ENCODE assay signal across 33 mouse cellular contexts in the genomic region with DNA sequence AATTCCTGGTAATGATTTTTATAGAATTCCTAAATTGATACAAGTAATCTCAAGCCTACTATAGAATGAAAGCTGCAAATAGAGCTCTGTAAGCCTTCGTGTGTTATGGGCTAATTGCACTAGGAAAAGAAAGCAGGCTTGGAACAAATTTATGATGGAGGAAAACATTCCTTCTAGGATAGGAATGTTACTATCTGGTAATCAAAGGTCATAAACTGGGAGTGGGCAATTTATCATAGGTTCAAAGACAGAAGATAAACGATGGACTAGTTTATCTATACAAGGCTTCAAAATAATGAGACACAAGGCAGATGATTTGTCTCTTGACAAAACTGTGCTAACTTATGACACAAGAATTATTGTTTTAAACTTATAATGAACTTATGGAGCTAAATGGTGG. TPM values are rescaled to one million over a fixed set of nuclear protein-coding genes. Genes with fewer than 3 reads are reported as not detected.
"Had no signal": no experiment of that assay in that cellular context is flagged by ENCODE, and none has a peak within 500 bp of the region (broad histone marks: within the 10 kb centered on the region; RNA-seq: fewer than 3 reads in every experiment).

No protein-coding gene starts in this region.

- H3K4me1 ChIP-seq: embryonic facial prominence, embryonic 10.5 days; embryonic facial prominence, embryonic 12.5 days; embryonic facial prominence, embryonic 13.5 days; embryonic facial prominence, embryonic 15.5 days; forebrain, embryonic 10.5 days; forebrain, embryonic 12.5 days; forebrain, embryonic 13.5 days; forebrain, embryonic 15.5 days had no signal

- H3K27ac ChIP-seq: embryonic facial prominence, embryonic 10.5 days; embryonic facial prominence, embryonic 12.5 days; embryonic facial prominence, embryonic 13.5 days; embryonic facial prominence, embryonic 15.5 days; forebrain, embryonic 10.5 days; forebrain, embryonic 12.5 days; forebrain, embryonic 13.5 days; forebrain, embryonic 15.5 days; gastrocnemius, adult 2 months had no signal

- H3K9ac ChIP-seq: embryonic facial prominence, embryonic 12.5 days; embryonic facial prominence, embryonic 13.5 days; embryonic facial prominence, embryonic 15.5 days; forebrain, embryonic 12.5 days; forebrain, embryonic 13.5 days; forebrain, embryonic 15.5 days; forebrain, postnatal 0 days had no signal

- H3K36me3 ChIP-seq: embryonic facial prominence, embryonic 10.5 days; embryonic facial prominence, embryonic 12.5 days; embryonic facial prominence, embryonic 13.5 days; embryonic facial prominence, embryonic 15.5 days; forebrain, embryonic 10.5 days; forebrain, embryonic 12.5 days; forebrain, embryonic 15.5 days had no signal

- DNase-seq: cerebellum, adult 18-20 months; cerebellum, adult 2 months; cerebellum, adult 8-10 months; cerebellum, adult 9-10 months; cerebellum, adult 9-11 months; cerebellum, postnatal 10 days; cerebellum, postnatal 14 days; cerebellum, postnatal 25 days; cerebellum, postnatal 36 days; embryo, embryonic 11 days; forebrain, postnatal 0 days; gastrocnemius, adult 2 months; gastrocnemius, postnatal 10 days; gastrocnemius, postnatal 14 days; gastrocnemius, postnatal 25 days; gastrocnemius, postnatal 36 days had no signal

- H3K4me2 ChIP-seq: embryonic facial prominence, embryonic 12.5 days; embryonic facial prominence, embryonic 13.5 days; embryonic facial prominence, embryonic 15.5 days; forebrain, embryonic 12.5 days; forebrain, embryonic 13.5 days; forebrain, embryonic 15.5 days had no signal

- ATAC-seq: forebrain, embryonic 13.5 days; forebrain, embryonic 14.5 days; forebrain, embryonic 15.5 days; forebrain, embryonic 16.5 days; forebrain, postnatal 0 days had no signal

- H3K9me3 ChIP-seq: embryonic facial prominence, embryonic 10.5 days; embryonic facial prominence, embryonic 12.5 days; embryonic facial prominence, embryonic 13.5 days; embryonic facial prominence, embryonic 15.5 days; forebrain, embryonic 10.5 days; forebrain, embryonic 12.5 days; forebrain, embryonic 13.5 days; forebrain, embryonic 15.5 days had no signal

- H3K4me3 ChIP-seq: embryonic facial prominence, embryonic 10.5 days; embryonic facial prominence, embryonic 12.5 days; embryonic facial prominence, embryonic 13.5 days; embryonic facial prominence, embryonic 15.5 days; erythroblast, embryonic 14.5 days; forebrain, embryonic 10.5 days; forebrain, embryonic 12.5 days; forebrain, embryonic 13.5 days; forebrain, embryonic 15.5 days; gastrocnemius, adult 2 months had no signal

- H3K27me3 ChIP-seq: embryonic facial prominence, embryonic 12.5 days; embryonic facial prominence, embryonic 13.5 days; embryonic facial prominence, embryonic 15.5 days; forebrain, embryonic 12.5 days; forebrain, embryonic 13.5 days; forebrain, embryonic 15.5 days had no signal

RNA-seq across cellular contexts. Expression of gene Tgm5, which starts 24.3 kb away (rescaled TPM):
- polyA plus RNA-seq: embryonic facial prominence, embryonic 10.5 days; embryonic facial prominence, embryonic 11.5 days; embryonic facial prominence, embryonic 12.5 days; embryonic facial prominence, embryonic 13.5 days; erythroblast, embryonic 14.5 days; forebrain, embryonic 10.5 days; forebrain, embryonic 11.5 days; forebrain, embryonic 12.5 days; forebrain, embryonic 14.5 days; forebrain, embryonic 15.5 days; forebrain, embryonic 16.5 days had no signal

RNA-seq across cellular contexts. Expression of gene Epb42, which starts 24.4 kb away (rescaled TPM):
- polyA plus RNA-seq: cortical plate, adult 2 months; frontal cortex, adult 2 months had no signal

RNA-seq across cellular contexts. Expression of gene Tgm7, which starts 48.3 kb away (rescaled TPM):
- polyA plus RNA-seq: embryonic facial prominence, embryonic 10.5 days; embryonic facial prominence, embryonic 11.5 days; embryonic facial prominence, embryonic 12.5 days; embryonic facial prominence, embryonic 13.5 days; embryonic facial prominence, embryonic 14.5 days; embryonic facial prominence, embryonic 15.5 days; erythroblast, embryonic 14.5 days; forebrain, embryonic 10.5 days; forebrain, embryonic 11.5 days; forebrain, embryonic 12.5 days; forebrain, embryonic 13.5 days; forebrain, embryonic 14.5 days; forebrain, embryonic 15.5 days; forebrain, embryonic 16.5 days; forebrain, postnatal 0 days; gonadal fat pad, adult 2 months had no signal
